Mouse (Mus musculus) layer of hippocampus, adult 11-12 months (tissue): Measurements from ENCODE around the gene Col8a1.
A peak's percentile ranks its signal among the peaks of the same experiment; 100 is the strongest.

Experiments used
- DNase-seq: peaks from one replicate; pipeline ENCODE4 v3.0.0; 2022; ENCODE audit warnings: low spot score

The Col8a1 gene

GRCm38 (mm10) chr16:57671637-57672036 lies 82.9 kb downstream of the Col8a1 start:
- DNase-seq = no peak

- peak; percentile 3 for DNase-seq
Measured at GRCm38 (mm10) chr16:57669348-57669747, 85.2 kb downstream of the Col8a1 start.

- DNase-seq = no peak
Measured at GRCm38 (mm10) chr16:57662661-57663060, 91.9 kb downstream of the Col8a1 start.

- no peak for DNase-seq
Measured at GRCm38 (mm10) chr16:57649888-57650287, 104.6 kb downstream of the Col8a1 start.

- no peak for DNase-seq
Measured at GRCm38 (mm10) chr16:57641346-57641885, 113.1 kb downstream of the Col8a1 start.

- DNase-seq = no peak
Measured at GRCm38 (mm10) chr16:57634766-57635165, 119.8 kb downstream of the Col8a1 start.

- peak; percentile 79 for DNase-seq
Measured at GRCm38 (mm10) chr16:57634191-57634590, 120.3 kb downstream of the Col8a1 start.

GRCm38 (mm10) chr16:57611768-57612167 lies 142.8 kb downstream of the Col8a1 start:
- peak; percentile 29 for DNase-seq

GRCm38 (mm10) chr16:57606444-57607227 lies 147.9 kb downstream of the Col8a1 start, which contains the start of gene Cmss1:
Gene Cmss1 (minus strand): TSS chr16:57606864.
- DNase-seq = peak; percentile 79

- DNase-seq = no peak
Measured at GRCm38 (mm10) chr16:57601031-57601430, 153.5 kb downstream of the Col8a1 start.

GRCm38 (mm10) chr16:57597295-57597957 lies 157.1 kb downstream of the Col8a1 start:
- DNase-seq = no peak

- peak; percentile 64 for DNase-seq
Measured at GRCm38 (mm10) chr16:57593422-57594157, 160.9 kb downstream of the Col8a1 start.

GRCm38 (mm10) chr16:57585201-57585600 lies 169.3 kb downstream of the Col8a1 start:
- DNase-seq = no peak

GRCm38 (mm10) chr16:57582008-57582407 lies 172.5 kb downstream of the Col8a1 start:
- no peak for DNase-seq

GRCm38 (mm10) chr16:57580041-57580440 lies 174.5 kb downstream of the Col8a1 start:
- DNase-seq = no peak

GRCm38 (mm10) chr16:57577519-57577918 lies 177.0 kb downstream of the Col8a1 start:
- no peak for DNase-seq

- no peak for DNase-seq
Measured at GRCm38 (mm10) chr16:57575764-57576388, 178.7 kb downstream of the Col8a1 start.
